Mouse (Mus musculus) liver, embryonic 14.5 days (tissue): ENCODE results near the gene Tgfb1.

Experiments used
- CTCF ChIP-seq: IDR thresholded peaks from 2 replicates; pipeline ENCODE4 v1.5.1; 2016; ENCODE audit warnings: antibody characterized with exemption, low read depth, control low read depth
- EP300 ChIP-seq: IDR thresholded peaks from 2 replicates; pipeline ENCODE4 v1.6.1; 2016; ENCODE audit warnings: antibody characterized with exemption, low read depth

- TF ChIP-seq CTCF = no peak
- TF ChIP-seq EP300 = no peak
Measured at GRCm38 (mm10) chr7:25644136-25644535, 42.7 kb upstream of the Tgfb1 start.
